Mouse (Mus musculus): ENCODE measurements around the gene Lrrc75a.
"Not testable (repeated sequence)": the region's sequence is repeated elsewhere in the genome, so short reads cannot be mapped to it uniquely, and the experiment has no call there.

The Lrrc75a gene

GRCm38 (mm10) chr11:62647661-62648590, at the start of gene Lrrc75a:
Gene Lrrc75a, minus strand, starts transcription at chr11:62648523.
- DNase-seq, result peak; percentile 54 to 56

GRCm38 (mm10) chr11:62695126-62695525, 46.8 kb upstream of the Lrrc75a start:
- DNase-seq, result no peak

DNA sequence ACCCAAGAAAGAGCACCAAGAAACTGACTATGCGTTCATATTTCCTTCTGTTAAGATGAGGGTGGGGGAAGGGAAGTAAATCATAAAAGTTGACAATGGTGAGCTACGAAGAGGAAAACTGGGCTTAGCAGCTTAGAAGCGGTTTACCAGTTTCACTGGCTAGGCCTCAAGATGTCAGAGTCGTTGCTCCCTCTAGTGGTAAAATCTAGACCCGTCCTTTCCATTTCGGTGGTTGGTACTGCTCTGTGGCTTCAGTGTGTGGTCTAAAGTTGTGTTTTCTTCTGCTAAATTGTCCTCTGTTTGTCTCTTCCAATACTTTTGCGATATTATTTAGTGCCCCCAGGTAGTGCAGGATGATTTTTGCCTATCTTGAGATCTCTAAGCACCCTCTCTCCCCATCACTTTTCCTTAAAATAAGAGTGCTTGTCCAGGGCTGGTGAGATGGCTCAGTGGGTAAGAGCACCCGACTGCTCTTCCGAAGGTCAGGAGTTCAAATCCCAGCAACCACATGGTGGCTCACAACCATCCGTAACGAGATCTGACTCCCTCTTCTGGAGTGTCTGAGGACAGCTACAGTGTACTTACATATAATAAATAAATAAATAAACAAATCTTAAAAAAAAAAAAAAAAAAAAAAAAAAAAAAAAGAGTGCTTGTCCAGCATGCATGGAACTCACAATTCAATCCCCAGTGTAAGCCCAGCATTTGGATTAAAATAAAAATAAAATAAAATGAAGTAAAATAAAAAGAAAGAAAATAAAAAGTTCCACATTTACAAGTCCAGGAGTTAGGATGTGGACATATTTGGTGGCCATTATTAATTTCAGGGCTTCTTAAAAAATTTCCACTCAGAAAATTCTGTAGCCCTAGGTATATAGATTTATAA, 45.2 kb upstream of the Lrrc75a start:
- peak; percentile 69 to 70 for DNase-seq

- no peak for DNase-seq
Measured at GRCm38 (mm10) chr11:62691592-62691991, 43.3 kb upstream of the Lrrc75a start.

DNA sequence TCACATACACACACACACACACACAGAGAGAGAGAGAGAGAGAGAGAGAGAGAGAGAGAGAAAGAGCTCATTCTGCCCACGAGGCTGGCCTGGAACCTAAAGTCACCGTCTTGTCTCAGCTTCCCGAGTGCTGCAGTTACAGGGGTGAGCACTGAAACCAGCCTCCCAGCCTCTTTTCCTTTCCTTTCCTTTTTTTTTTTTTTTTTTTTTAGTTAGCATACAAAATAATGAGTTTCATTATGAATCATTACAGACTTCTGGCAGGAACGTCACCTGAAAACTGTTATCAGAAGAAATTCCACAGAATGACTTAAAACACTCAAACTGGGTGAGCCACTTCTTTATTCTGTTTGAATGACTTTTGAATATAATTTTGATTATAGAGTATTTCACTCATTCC, 31.6 kb upstream of the Lrrc75a start:
- no peak for DNase-seq

DNA sequence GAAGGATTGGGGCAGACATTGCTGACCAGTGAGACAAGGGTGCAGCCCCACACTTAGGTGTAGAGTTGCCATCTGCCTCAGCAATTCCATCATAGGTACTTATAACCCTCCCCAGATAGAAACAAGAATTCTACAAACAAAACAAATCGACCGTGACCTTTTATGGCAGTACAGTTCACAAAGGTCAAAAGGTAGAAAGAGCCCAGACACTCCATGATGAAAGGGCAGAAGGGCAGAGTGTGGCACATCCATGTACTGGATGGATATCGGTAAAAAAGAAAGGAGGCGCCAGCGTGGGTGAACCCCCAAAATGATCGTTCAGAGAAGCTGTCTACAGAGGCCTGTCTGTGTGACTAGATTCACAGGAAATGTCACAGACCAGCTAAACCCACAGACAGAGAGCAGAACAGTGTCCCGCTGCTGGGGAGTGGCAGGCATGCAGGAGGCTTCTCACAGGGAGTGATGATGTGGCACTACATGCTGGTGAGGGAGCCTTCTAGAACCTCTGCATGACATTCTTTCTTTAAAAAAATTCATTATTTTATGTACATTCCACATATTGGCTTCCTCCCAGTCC, 30.5 kb upstream of the Lrrc75a start:
- no peak for DNase-seq

- DNase-seq, result no peak
Measured at GRCm38 (mm10) chr11:62676290-62676596, 27.9 kb upstream of the Lrrc75a start.

DNA sequence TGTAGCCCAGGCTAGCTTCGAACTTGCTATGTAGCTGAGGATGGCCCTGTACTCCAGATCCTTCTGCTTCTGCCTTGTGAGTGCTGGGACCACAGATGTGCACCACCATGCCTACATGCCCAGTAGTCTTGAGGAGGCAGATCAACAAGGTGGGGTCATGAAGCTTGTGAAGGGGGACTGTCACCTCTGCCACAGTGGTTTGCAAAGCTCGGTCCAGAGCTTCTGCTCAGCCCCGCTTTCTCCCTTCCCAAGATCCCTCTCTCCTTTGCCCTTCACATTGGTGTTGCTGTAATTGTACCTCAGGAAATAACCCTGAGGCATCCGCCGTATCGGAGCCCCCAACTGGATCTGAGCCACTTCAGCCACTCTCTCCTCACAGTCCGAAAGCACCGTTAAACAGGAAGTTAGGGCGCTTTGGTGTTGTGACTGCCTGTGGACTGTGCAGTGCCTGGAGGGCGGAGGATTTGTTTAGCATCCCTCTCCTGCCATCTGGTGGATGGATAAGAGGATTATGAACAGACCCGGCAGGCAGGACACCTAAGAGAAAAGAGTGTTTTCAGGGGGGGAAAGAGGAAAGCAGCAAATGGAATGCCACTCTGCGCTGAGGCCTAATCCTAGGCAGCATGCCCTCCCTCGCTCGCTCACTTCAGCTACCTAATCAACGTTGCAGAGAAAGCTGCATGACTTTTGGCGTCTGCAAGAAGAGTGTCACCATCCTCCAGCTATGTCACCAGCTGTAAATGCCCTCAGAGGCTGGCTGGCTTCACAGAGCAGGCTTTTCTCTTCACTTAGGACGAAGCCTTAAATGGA, 27.4 kb upstream of the Lrrc75a start:
- DNase-seq, result peak; percentile 78 to 83

DNA sequence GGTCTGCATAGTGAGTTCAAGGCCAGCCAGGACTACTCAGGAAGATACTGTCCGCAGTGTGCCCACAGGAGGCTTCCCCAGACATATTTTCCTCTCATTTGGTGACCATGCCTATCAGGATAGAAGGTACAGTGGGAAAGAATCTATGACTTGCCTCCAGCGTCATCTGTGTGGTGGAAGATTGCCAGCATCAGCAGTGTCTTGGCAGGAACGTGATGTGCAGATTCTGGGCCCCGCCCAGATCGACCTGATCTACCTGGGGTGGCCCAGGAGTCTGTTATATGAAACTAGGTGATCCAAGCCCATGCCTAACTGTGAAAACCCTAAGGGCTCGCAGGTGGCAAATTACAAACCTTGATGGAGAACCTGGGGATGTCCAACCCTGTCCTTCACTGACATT, 21.7 kb upstream of the Lrrc75a start:
- peak; percentile 57 to 69 for DNase-seq

DNA sequence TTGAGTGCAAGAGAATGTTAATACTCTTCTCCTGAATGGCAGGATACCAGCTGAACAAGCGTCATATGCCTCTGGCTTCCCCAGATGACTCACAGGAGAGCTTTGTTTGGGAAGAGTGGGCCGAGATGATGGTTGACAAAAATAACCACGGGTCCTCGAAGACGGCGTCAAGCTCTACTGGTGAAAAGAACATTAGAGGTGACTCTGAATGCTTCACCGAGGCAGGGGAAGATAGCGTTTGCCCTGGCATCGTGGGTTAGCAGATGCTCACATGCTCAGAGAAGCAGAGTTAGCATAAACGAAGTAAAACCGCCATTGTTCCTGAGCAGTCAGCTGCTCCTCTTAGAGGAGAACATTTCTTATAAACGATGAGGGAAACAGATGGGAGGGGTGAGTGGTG, 21.1 kb upstream of the Lrrc75a start:
- DNase-seq, result no peak

DNA sequence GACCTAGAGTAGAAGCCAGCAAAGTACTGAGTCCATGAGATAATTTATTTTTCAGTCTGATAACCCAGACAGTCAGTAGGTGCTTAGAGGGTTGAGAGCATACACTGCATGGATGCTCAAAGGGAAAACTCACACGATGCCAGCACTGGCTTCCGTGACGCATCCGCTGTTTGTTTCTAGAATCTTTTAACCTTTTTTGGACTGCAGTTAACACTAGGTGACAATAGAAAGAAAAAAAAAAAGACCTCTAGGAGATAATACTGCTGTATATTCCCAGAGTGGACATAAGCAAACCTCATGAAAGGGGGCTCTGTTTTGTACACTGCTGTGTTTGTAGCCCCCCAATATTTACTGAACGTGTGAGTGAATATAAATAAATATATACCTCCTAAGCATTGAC, 20.7 kb upstream of the Lrrc75a start:
- DNase-seq, result no peak

DNA sequence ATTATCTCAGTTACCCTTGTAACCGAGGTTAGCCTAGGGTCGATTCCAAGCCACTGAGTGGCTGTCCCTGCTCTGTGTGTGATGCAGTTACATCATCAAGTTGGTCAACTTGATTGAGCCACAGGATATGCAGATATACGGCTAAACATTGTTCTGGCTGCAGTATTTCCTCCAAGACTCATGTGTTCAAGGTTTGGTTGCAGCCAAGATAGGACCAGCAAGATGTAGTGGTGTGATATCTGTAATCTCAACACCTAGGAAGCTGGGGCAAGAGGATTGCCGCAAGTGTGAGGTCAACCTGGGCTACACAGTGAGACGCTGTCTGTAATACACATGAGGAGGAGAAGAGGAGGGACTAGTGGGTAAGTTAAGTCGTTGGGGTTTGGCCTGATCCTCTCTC, 15.9 kb upstream of the Lrrc75a start:
- no peak for DNase-seq

DNA sequence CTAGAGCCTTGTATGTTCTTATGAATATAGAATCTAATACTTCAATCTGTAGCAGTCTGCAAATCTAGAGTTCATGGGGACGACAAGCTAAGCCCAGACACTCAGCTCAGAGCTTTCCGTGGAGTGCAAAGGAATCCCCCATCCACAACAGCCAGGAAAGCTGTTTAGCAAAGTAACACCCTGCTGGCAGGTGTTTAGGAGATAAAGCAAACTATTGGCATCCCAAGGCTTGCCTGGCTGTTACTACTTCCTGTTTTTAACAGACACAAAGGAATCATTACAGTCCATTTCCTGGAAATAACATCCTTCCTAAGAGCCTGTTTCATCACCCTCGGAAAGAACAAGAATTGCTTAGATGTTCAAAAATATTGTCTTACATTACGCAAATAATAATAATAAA, 12.6 kb upstream of the Lrrc75a start:
- DNase-seq, result no peak

DNA sequence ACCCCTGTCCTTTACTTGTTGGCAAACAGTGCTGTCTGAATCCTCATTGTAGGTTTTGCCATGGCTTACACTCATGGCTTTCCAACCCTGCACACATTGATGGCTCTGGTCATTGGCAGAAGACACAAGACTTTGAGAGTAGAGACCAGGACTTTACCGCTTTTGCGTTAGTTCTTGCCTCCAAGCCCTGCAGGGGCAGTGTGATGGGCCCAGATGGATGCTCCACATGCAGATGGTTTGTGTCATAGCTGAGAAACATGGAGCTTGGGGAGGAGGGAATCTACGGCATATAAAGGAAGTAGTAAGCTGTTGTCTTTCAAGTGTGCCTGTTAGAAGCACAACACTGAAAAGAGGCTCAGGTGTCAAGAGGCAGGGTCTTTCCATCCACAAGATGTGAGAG, 3.8 kb upstream of the Lrrc75a start:
- peak in 1 of 2 experiments; percentile 36 for DNase-seq

GRCm38 (mm10) chr11:62651563-62651962, 3.2 kb upstream of the Lrrc75a start:
- DNase-seq, result no peak

DNA sequence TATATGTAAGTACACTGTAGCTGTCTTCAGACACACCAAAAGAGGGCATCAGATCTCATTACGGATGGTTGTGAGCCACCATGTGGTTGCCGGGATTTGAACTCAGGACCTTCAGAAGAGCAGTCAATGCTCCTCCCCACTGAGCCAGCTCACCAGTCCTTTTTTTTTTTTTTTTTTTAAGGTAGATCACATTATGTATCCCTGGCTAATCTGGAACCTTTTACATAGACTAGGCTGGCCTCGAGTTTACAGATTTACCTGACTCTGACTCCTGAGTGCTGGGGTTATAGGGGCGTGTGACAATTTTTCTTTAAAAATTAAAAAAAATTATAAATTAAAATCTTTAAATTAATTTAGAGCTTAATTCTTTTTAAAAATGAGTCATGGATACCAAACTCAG, 1.5 kb upstream of the Lrrc75a start:
- DNase-seq, result not testable (repeated sequence)

GRCm38 (mm10) chr11:62648591-62649391, 468 bp upstream of the Lrrc75a start, which contains the start of gene Mmgt2:
Gene Mmgt2, plus strand, starts transcription at chr11:62648664.
- peak; percentile 91 to 96 for DNase-seq

DNA sequence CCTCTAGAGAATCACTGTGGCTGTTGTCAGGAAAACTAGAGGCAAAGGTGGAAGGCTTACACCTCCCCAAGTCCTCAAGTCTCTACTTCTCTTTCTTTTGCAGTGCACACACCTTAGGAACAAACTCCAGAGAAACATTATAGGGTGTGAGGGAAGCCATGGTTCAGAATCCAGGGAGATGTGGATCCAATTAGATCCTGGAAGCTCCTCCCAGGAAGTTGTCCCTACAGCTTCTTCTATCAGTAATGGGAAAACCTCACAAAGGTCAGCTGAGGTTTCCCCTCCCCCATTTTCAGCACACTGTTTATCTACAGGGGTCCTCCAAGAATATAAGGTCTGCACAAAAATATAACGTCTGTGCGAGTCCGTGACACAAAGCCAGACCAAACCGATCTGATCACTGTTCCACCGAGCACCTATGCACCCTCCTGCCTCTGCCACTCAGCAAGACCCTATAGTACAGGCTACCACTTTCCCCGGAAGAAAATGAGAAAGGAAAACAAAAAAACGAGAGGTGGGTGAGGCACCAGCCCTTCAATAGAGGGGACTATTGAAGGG, 1.3 kb downstream of the Lrrc75a start:
- DNase-seq, result no peak

- no peak for DNase-seq
Measured at GRCm38 (mm10) chr11:62646495-62646843, 1.9 kb downstream of the Lrrc75a start.

GRCm38 (mm10) chr11:62645732-62646494, 2.4 kb downstream of the Lrrc75a start:
- peak in 1 of 2 experiments; percentile 56 for DNase-seq

GRCm38 (mm10) chr11:62645337-62645675, 3.0 kb downstream of the Lrrc75a start:
- no peak for DNase-seq
